Mouse (Mus musculus): Measurements from ENCODE around the gene Dad1.
"Not testable (repeated sequence)": the region's sequence is repeated elsewhere in the genome, so short reads cannot be mapped to it uniquely, and the experiment has no call there.

The Dad1 gene

GRCm38 (mm10) chr14:54244183-54244582, 9.7 kb downstream of the Dad1 start:
- peak; percentile 48 for DNase-seq

- no peak for DNase-seq
Measured at GRCm38 (mm10) chr14:54240542-54240941, 13.4 kb downstream of the Dad1 start.

DNA sequence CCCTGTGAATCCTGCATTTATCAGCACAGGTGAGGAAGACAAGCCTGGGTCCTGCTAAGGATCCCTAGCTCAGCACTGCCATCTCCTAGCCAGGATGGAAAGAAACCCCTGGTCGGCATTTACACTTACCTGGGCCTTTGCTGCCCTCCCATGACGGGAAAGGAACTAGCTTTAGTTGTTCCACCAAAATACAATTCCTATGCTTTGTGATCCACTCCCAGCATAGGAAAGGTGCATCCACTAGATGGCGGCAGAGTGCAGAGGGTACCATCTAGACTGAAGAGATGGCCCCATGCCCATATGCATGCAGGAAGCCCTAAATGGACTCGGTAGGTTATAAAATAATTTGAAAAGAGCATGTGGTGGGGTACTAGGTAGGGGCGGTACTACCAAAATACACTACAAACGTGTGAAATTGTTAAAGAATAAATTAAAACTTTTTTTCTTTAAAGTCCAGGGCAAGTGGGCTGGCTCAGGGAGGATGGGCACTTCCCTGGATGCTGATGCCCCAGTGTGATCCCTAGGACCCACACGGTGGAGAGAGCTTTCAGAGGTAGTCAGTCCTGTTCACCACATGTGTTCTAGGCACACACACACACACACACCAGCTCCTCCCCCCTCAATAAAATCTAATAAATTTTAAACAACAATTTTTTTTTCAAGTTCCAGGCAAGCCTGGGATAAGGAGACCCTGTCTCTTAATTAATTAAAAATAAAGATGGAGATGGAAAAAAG, 14.7 kb downstream of the Dad1 start:
- DNase-seq: peak; percentile 82

DNA sequence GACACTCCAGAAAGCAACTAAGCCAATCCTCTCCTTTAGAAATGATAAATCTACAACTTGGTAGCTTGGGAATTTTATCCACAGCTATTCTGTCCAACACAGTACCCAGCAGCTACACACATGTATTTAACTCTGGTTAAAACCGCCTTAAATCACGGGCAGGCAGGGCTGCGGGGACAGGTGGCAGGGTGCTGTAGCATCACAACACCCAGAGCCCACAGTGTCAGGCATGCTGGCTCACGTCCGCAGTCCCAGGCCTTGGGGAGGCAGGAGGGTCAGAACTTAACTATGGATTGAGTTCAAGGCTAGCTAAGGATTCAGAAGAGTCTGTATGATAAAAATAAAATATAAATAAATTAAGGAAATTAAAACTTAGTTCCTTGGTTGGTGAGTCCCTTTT, 17.0 kb downstream of the Dad1 start:
- DNase-seq: no peak

GRCm38 (mm10) chr14:54235825-54236540, 17.9 kb downstream of the Dad1 start:
- no peak for DNase-seq

DNA sequence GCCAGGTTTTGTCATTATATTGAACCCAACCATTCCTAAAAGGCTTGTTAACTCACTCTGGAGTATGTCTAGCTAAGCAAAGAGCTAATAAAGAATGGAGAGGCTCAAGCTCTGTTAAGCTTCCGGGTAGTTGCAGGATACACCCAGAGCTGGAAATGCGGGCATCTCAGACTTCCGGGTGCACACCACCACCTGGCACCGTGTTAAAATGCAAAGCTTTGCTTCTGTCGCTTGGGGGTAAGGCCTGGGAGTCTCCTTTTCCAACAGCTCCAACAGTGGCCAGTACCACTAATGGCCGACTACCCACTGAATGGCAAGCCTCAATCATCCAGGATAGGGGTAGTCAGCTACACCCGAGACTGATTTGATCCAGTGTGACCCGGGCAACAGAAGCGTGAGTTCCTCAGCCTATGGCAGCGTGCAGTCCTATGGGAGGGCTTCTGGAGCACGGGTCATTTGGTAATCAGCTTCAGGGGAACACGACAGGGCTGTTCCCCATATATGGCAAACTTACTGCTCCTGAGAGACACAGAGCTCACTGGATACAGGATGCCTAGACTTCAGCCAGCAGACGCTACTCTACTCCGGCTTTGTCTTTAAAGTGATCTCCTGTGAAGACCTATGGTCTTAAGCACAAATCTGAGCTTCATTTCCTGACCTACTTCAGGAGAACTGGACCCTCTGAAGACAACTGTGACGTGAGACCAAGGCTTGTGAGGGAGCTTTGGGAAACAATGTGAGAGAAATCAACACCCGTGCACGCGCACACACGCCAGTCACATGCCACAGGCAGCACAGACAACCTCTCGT, 19.5 kb downstream of the Dad1 start:
- DNase-seq: no peak

- DNase-seq: no peak
Measured at GRCm38 (mm10) chr14:54233559-54234143, 20.3 kb downstream of the Dad1 start.

DNA sequence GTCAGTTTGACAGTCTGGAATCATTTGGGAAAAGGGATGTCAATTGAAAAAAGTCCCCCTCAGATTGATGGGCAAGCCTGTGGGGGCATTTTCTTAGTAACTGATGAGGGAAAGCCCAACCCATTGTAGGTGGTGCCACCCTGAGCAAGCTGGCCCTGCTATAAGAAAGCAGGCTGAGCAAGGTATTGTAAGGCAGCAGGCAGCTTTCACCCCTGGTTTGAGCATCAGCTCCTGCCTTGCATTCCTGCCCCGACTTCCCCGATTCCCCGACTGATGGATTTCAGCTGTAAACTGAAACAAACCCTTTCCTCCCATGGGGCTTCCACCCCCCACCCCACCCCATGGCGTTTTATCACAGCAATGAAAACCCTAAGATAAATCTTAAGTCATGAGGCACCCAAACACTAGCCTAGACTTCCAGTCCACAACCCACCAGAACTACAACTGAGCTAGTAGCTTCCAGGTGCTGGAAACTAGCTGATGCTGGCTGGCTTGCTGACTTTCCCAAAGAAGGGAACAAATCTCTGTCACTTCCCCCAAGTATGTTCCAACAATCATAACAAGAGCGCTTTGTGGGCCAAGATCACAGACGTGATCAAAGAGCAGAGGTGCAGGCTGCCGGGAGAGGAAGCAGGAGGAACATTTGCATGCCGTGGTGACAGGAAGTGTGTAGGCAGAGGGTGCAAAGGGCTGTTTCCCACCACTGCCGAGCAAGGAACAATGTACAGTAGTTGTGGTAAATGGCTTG, 20.9 kb downstream of the Dad1 start:
- peak; percentile 36 for DNase-seq

DNA sequence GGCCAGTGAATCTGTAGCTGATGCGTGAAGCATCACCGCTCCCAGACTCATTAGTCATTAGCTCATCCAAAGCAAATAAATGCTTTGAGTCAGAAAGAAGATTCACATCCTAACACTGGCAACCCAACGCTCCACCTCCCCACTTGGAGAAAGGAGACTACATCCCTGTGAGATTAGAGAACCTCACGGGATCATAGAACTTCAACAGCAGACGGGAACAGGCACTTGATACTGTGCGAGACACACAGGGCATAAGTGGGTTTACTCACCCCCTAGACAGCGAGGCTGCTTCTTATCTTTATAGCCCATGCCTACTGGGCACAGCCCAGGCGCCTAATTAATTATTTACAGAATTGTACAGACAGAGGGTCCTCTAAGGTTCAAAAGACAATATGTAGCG, 21.8 kb downstream of the Dad1 start:
- DNase-seq: no peak

DNA sequence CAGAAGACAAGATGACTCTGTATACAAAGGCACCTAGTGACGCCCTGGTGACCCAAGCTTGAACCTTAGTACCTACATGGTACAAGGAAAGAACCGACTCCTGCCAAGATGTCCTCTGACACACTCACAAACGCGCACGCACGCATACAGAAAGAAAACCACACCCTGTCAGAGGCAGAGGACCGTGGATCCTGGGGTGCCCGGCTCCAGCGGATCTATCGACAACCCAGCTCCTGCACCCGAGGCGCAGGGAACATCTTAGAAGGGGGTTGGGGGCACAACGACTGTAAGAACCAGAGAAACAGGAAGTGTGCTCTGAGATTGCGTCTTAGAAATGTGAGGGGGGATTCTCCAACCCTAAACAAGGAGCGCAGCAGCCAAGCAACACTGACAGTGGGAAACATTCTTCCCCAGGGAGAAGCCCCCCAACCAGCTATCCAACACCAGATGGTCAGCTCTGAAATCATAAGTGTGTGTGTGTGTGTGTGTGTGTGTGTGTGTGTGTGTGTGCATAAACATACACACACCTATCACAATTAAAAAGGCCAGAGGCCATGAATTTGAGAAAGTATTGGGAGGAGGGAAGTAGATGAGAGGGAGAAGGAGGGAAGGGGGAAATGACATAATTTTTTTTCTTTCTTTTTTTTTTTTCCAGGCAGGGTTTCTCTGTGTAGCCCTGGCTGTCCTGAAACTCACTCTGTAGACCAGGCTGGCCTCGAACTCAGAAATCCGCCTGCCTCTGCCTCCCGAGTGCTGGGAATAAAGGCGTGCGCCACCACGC, 22.5 kb downstream of the Dad1 start:
- DNase-seq: no peak

DNA sequence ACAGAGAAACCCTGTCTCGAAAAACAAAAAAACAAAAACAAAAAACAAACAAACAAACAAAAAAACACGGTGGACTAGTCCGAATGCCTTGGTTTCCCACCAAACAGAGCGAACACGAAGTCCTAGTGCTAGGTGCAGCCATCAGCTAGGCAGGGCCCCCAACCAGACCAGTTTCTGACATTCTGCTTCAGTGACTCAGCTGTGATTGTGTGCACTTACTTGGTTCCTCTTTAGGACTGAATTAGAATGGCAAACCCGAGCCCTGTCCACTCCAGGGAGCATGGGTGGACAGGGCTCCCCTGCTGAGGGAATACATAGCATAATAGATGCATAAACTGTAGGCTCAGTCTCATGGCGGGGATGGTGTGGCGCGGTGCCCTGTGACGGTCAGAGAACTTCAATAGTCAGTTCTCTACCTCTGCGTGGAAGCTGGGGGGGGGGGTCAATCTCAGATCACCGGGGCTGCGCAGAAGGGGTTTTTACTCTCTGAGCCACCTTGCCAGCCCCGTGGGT, 23.2 kb downstream of the Dad1 start:
- DNase-seq: no peak

DNA sequence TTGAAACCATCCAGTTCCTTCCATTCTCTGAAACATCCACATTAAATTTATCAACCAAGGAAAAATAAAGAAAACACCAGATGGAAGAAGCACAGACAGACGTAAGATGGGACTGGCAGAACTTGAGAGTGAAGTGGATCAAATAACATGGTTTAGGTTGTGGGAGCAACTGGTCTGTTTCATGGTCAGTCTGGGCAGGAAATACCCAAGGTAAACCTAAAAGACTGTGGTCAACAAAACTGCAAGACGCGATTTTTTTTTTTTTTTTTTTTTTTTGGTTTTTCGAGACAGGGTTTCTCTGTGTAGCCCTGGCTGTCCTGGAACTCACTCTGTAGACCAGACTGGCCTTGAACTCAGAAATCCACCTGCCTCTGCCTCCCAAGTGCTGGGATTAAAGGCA, 24.1 kb downstream of the Dad1 start:
- not testable (repeated sequence) for DNase-seq

GRCm38 (mm10) chr14:54228933-54229713, 24.8 kb downstream of the Dad1 start:
- peak; percentile 54 for DNase-seq

GRCm38 (mm10) chr14:54228501-54228900, 25.4 kb downstream of the Dad1 start:
- DNase-seq: peak; percentile 38

- DNase-seq: peak; percentile 83
Measured at GRCm38 (mm10) chr14:54227911-54228451, 25.9 kb downstream of the Dad1 start.

- no peak for DNase-seq
Measured at GRCm38 (mm10) chr14:54226911-54227811, 26.7 kb downstream of the Dad1 start.

GRCm38 (mm10) chr14:54225725-54226124, 28.2 kb downstream of the Dad1 start:
- no peak for DNase-seq

- DNase-seq: no peak
Measured at GRCm38 (mm10) chr14:54224484-54225467, 29.1 kb downstream of the Dad1 start.
